ENCODE assay signal across 8 mouse cellular contexts in genomic region chr8:3621199-3621970, GRCm38 (mm10). TPM values are rescaled to one million over a fixed set of nuclear protein-coding genes. Genes with fewer than 3 reads are reported as not detected.
DNase-seq lines count a peak whose midpoint lies in the region; ATAC-seq lines count a peak whose summit lies in the region.

TSS of gene Xab2 (minus strand) at chr8:3621316.
TSS of gene Pet100 (plus strand) at chr8:3621548.

- H3K27ac ChIP-seq in brown adipose tissue, adult 24 weeks (replicated peaks; ENCODE audit: low read depth, low read length) = peak within 1 kb of the TSS; percentile 59
- no peak within 1 kb of the TSS for H3K27ac ChIP-seq in heart, embryonic 13.5 days (replicated peaks)
- H3K27ac ChIP-seq in liver, embryonic 12.5 days = no peak within 1 kb of the TSS
- H3K27ac ChIP-seq in stomach, embryonic 15.5 days = no peak within 1 kb of the TSS

- H3K4me2 ChIP-seq in heart, embryonic 13.5 days = peak within 1 kb of the TSS; percentile 96
- peak within 1 kb of the TSS; percentile 79 for H3K4me2 ChIP-seq in liver, embryonic 12.5 days
- H3K4me2 ChIP-seq in stomach, embryonic 15.5 days = peak within 1 kb of the TSS; percentile 80

- peak; percentile 96 for ATAC-seq in heart, embryonic 13.5 days (ENCODE audit: extremely low read depth, insufficient number of reproducible peaks, low FRiP score, low TSS enrichment)
- ATAC-seq in liver, embryonic 12.5 days = peak; percentile 97
- ATAC-seq in stomach, embryonic 15.5 days (ENCODE audit: insufficient read depth, low FRiP score, low read depth) = peak; percentile 99

- H3K9ac ChIP-seq in heart, embryonic 13.5 days = peak within 1 kb of the TSS; percentile 95
- H3K9ac ChIP-seq in liver, embryonic 12.5 days = peak within 1 kb of the TSS; percentile 77
- peak within 1 kb of the TSS; percentile 77 for H3K9ac ChIP-seq in stomach, embryonic 15.5 days

- no peaks in the 10 kb centered on the region for H3K27me3 ChIP-seq in heart, embryonic 13.5 days (replicated peaks)
- H3K27me3 ChIP-seq in liver, embryonic 12.5 days (replicated peaks) = no peaks in the 10 kb centered on the region
- H3K27me3 ChIP-seq in stomach, embryonic 15.5 days (replicated peaks) = no peaks in the 10 kb centered on the region

- 0 out of 2 replicates have a peak, but pooled peaks cover 3% of the 10 kb centered on the region for H3K4me1 ChIP-seq in brown adipose tissue, adult 24 weeks (ENCODE audit: control insufficient read depth, insufficient read depth, insufficient read length, low read length)
- peaks cover 23% of the 10 kb centered on the region for H3K4me1 ChIP-seq in heart, embryonic 13.5 days
- H3K4me1 ChIP-seq in liver, embryonic 12.5 days = peaks cover 21% of the 10 kb centered on the region
- peaks cover 15% of the 10 kb centered on the region for H3K4me1 ChIP-seq in stomach, embryonic 15.5 days

- under 1% methylated on average over 37 of the region's 37 CpGs for WGBS in heart, embryonic 13.5 days
- under 1% methylated on average over 37 of the region's 37 CpGs for WGBS in liver, embryonic 12.5 days (ENCODE audit: insufficient replicate concordance)
- WGBS in stomach, embryonic 15.5 days = under 1% methylated on average over 37 of the region's 37 CpGs

- peak within 1 kb of the TSS; percentile 80 for H3K4me3 ChIP-seq in brown adipose tissue, adult 24 weeks (ENCODE audit: insufficient read depth, low read depth, low read length)
- H3K4me3 ChIP-seq in heart, embryonic 13.5 days = peak within 1 kb of the TSS; percentile 91
- H3K4me3 ChIP-seq in liver, embryonic 12.5 days = peak within 1 kb of the TSS; percentile 80
- H3K4me3 ChIP-seq in stomach, embryonic 15.5 days (replicated peaks) = peak within 1 kb of the TSS; percentile 81

- peaks cover 25% of the 10 kb centered on the region for H3K36me3 ChIP-seq in heart, embryonic 13.5 days
- H3K36me3 ChIP-seq in liver, embryonic 12.5 days = peaks cover 26% of the 10 kb centered on the region
- peaks cover 11% of the 10 kb centered on the region for H3K36me3 ChIP-seq in stomach, embryonic 15.5 days

- peak; percentile 99 for DNase-seq in CD4-positive, CD25-positive, alpha-beta regulatory T cell, adult 2 months (ENCODE audit: low read depth, low spot score)
- DNase-seq in fat pad, adult 2 months (ENCODE audit: extremely low read depth, low read depth, low spot score) = peak; percentile 98
- DNase-seq in kidney, postnatal 10 days = peak; percentile 99
- peak; percentile 99 for DNase-seq in natural killer cell, adult 2 months (ENCODE audit: low spot score in 2 of 2)

- no peaks in the 10 kb centered on the region for H3K9me3 ChIP-seq in heart, embryonic 13.5 days
- no peaks in the 10 kb centered on the region for H3K9me3 ChIP-seq in liver, embryonic 12.5 days (replicated peaks)
- no peaks in the 10 kb centered on the region for H3K9me3 ChIP-seq in stomach, embryonic 15.5 days

RNA-seq across cellular contexts. Expression of gene Xab2, which starts in this region (rescaled TPM):
- polyA plus RNA-seq in brown adipose tissue, adult 24 weeks (2012; ENCODE audit: insufficient read depth, insufficient read length, missing spikeins) = 11.9 and 12.2 TPM in 2 replicates
- 32.8 TPM in 2 replicates for polyA plus RNA-seq in heart, embryonic 13.5 days (2015; fragmentation: Nextera tagmentation; extraction: Ambion mirVana)
- 42.8 and 43.2 TPM in 2 replicates for polyA plus RNA-seq in liver, embryonic 12.5 days (2016; fragmentation: Nextera tagmentation; extraction: Ambion mirVana)
- 48.9 and 49.2 TPM in 2 replicates for polyA plus RNA-seq in stomach, embryonic 15.5 days (2015; fragmentation: Nextera tagmentation; extraction: Ambion mirVana)

RNA-seq across cellular contexts. Expression of gene Pet100, which starts in this region (rescaled TPM):
- polyA plus RNA-seq in brown adipose tissue, adult 24 weeks (2012; ENCODE audit: insufficient read depth, insufficient read length, missing spikeins) = 387 and 399 TPM in 2 replicates
- polyA plus RNA-seq in heart, embryonic 13.5 days (2015; fragmentation: Nextera tagmentation; extraction: Ambion mirVana) = 97.0 and 108 TPM in 2 replicates
- polyA plus RNA-seq in liver, embryonic 12.5 days (2016; fragmentation: Nextera tagmentation; extraction: Ambion mirVana) = 97.5 and 101 TPM in 2 replicates
- 85.1 and 98.6 TPM in 2 replicates for polyA plus RNA-seq in stomach, embryonic 15.5 days (2015; fragmentation: Nextera tagmentation; extraction: Ambion mirVana)
